ENCODE assay signal across 22 mouse cellular contexts in the genomic region with DNA sequence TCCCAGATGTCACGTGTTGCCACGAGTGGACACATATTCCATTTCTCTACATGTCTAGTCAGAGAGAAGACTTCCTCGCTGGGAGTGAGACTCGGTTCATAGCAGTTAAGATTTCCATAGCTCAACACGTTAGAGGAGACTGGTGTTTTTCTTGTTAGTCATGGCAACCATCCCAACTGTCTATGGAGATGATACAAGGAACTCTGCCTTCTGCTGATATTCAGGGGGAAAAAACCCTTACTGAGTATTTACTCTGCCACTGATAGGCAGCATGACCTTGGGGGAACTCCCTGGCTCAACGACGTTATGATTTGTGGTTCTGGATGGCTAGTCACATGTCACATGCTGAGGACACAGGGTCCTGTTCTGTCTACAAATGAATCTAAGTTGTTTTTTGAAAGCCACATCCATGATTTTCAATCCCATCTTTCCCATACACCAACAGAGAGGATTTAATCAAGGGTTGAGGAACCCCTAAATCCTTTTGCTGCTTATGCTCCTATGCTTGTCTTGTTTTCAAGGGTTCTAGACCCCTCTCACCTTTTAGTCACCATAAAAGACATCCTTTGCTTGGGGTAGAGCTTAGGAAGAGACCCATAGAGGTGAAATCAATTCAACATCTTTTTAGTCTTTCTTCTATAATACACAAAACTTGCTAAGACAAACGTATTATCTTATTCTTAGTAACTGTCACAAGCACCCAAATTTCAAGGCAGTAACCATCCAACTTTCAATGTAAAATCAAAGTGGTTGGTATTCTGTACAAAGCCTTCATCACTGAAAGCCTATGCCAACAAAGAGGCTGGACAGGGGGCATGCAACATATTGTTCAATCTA. TPM values are rescaled to one million over a fixed set of nuclear protein-coding genes. Genes with fewer than 3 reads are reported as not detected.
DNase-seq lines count a peak whose midpoint lies in the region; ATAC-seq and TF ChIP-seq lines count a peak whose summit lies in the region.
"Had no signal": no experiment of that assay in that cellular context is flagged by ENCODE, and none has a peak within 500 bp of the region (broad histone marks: within the 10 kb centered on the region; RNA-seq: fewer than 3 reads in every experiment).

No protein-coding gene starts in this region.

- DNase-seq in CD4-positive, CD25-positive, alpha-beta regulatory T cell, adult 2 months (ENCODE audit: low read depth, low spot score) = peak; percentile 7
- peak; percentile 70 for DNase-seq in A20 (ENCODE audit: low read depth, low spot score)
- DNase-seq in CH12.LX (ENCODE audit: extremely low read depth) = peak; percentile 93
- no peak for DNase-seq in frontal cortex, adult 2 months (ENCODE audit: extremely low spot score in 1 of 2, low spot score in 1 of 2)
- DNase-seq in adrenal gland, postnatal 25 days = no peak
- DNase-seq in left cerebral cortex, adult 11 months (ENCODE audit: low spot score) = no peak
- DNase-seq: adrenal gland, adult 2 months; adrenal gland, postnatal 10 days; cerebellum, adult 11-12 months; cerebellum, adult 2 months; cerebellum, adult 9-10 months; cerebellum, postnatal 10 days; cerebellum, postnatal 25 days; forebrain, postnatal 0 days had no signal

- H3K4me1 ChIP-seq in CH12.LX (ENCODE audit: control insufficient read depth in 1 of 2, insufficient read depth in 2 of 2) = peaks cover 15 to 48% of the 10 kb centered on the region in 2 experiments
- H3K4me1 ChIP-seq: embryonic facial prominence, embryonic 10.5 days; embryonic facial prominence, embryonic 12.5 days; forebrain, embryonic 13.5 days; forebrain, embryonic 15.5 days had no signal

- peak; percentile 88 for TF ChIP-seq EP300 in CH12.LX (IDR thresholded peaks at IDR 0.05; ENCODE audit: low read length)

- peaks cover 15% of the 10 kb centered on the region for H3K9me3 ChIP-seq in CH12.LX (replicated peaks; ENCODE audit: low read length)
- H3K9me3 ChIP-seq: embryonic facial prominence, embryonic 10.5 days; embryonic facial prominence, embryonic 12.5 days; forebrain, embryonic 13.5 days; forebrain, embryonic 15.5 days had no signal

- ATAC-seq in CD4-positive, CD25-positive, alpha-beta regulatory T cell, adult 4 months = no peak
- ATAC-seq in neutrophil, adult 5-6 weeks (ENCODE audit: extremely low read depth, insufficient number of reproducible peaks, low FRiP score, poor library complexity, severe bottlenecking) = 0 out of 2 replicates have a peak, but pooled peaks have one; percentile 13
- ATAC-seq: forebrain, embryonic 13.5 days; forebrain, embryonic 15.5 days; forebrain, postnatal 0 days had no signal

- H3K27me3 ChIP-seq in CH12.LX (replicated peaks) = no peaks in the 10 kb centered on the region
- H3K27me3 ChIP-seq: embryonic facial prominence, embryonic 12.5 days; forebrain, embryonic 13.5 days; forebrain, embryonic 15.5 days had no signal

- H3K9ac ChIP-seq in CH12.LX (ENCODE audit: insufficient read depth, low read depth) = peak overlapping the region; percentile 35
- H3K9ac ChIP-seq: embryonic facial prominence, embryonic 12.5 days; forebrain, embryonic 13.5 days; forebrain, embryonic 15.5 days; forebrain, postnatal 0 days had no signal

- H3K36me3 ChIP-seq in CH12.LX (replicated peaks in 1 of 2; ENCODE audit: control insufficient read depth in 1 of 2, insufficient read depth in 1 of 2, low read length in 1 of 2) = peaks cover 3 to 15% of the 10 kb centered on the region in 2 experiments
- H3K36me3 ChIP-seq: embryonic facial prominence, embryonic 10.5 days; embryonic facial prominence, embryonic 12.5 days; forebrain, embryonic 15.5 days had no signal

- H3K4me3 ChIP-seq in CH12.LX (replicated peaks in 1 of 3; ENCODE audit: low read depth in 2 of 3, low read length in 2 of 3, poor library complexity in 1 of 3) = peak overlapping the region in 1 of 3 experiments; percentile 29
- H3K4me3 ChIP-seq: embryonic facial prominence, embryonic 10.5 days; embryonic facial prominence, embryonic 12.5 days; forebrain, embryonic 13.5 days; forebrain, embryonic 15.5 days had no signal

- H3K79me2 ChIP-seq in CH12.LX (replicated peaks; ENCODE audit: control insufficient read depth, extremely low read depth, insufficient read depth, poor library complexity, severe bottlenecking) = no peaks in the 10 kb centered on the region; the same call in 1 of the 2 replicates

- H3K4me2 ChIP-seq in CH12.LX (ENCODE audit: insufficient read depth, low read depth, poor library complexity, severe bottlenecking) = peak overlapping the region; percentile 46
- H3K4me2 ChIP-seq: embryonic facial prominence, embryonic 12.5 days; forebrain, embryonic 13.5 days; forebrain, embryonic 15.5 days had no signal

- peak; percentile 22 for TF ChIP-seq RAD21 in CH12.LX (IDR thresholded peaks at IDR 0.05; ENCODE audit: low read depth, low read length)

- in situ Hi-C loops in CH12.LX (cut with MboI; ENCODE audit: low pct_ligation_motif_present, low pct_unique_long_range_greater_than_20kb, low sequenced_read_pairs) = no loop called here

- H3K27ac ChIP-seq in CH12.LX (ENCODE audit: insufficient read depth, low read depth) = peak overlapping the region; percentile 97
- H3K27ac ChIP-seq: embryonic facial prominence, embryonic 10.5 days; embryonic facial prominence, embryonic 12.5 days; forebrain, embryonic 13.5 days; forebrain, embryonic 15.5 days had no signal

- peak; percentile 43 for TF ChIP-seq POLR2A in CH12.LX (IDR thresholded peaks at IDR 0.05; ENCODE audit: low read depth, low read length)

- 0 out of 4 replicates have a peak, but pooled peaks of 1 of the 2 experiments have one; percentile 1 for TF ChIP-seq CTCF in CH12.LX (conservative IDR thresholded peaks at IDR 0.05 in 1 of 2, IDR thresholded peaks at IDR 0.05 in 1 of 2; ENCODE audit: low read depth in 2 of 2, low read length in 2 of 2)

- dilution Hi-C loops in CH12.LX (cut with MboI; ENCODE audit: extremely low pct_ligation_motif_present, extremely low pct_unique_long_range_greater_than_20kb, low sequenced_read_pairs) = no loop called here

TF ChIP-seq in CH12.LX, 34 proteins besides CTCF, POLR2A, EP300 and RAD21 (continues in another document):
- TF ChIP-seq ELF1 (IDR thresholded peaks at IDR 0.05; ENCODE audit: low read depth, low read length) (no peak), USF2 (conservative IDR thresholded peaks at IDR 0.05; ENCODE audit: low read depth, low read length) (0 out of 2 replicates have a peak, but pooled peaks have one; percentile 39), ZKSCAN1 (IDR thresholded peaks at IDR 0.05; ENCODE audit: borderline replicate concordance, low read depth, low read length) (no peak), JUND (conservative IDR thresholded peaks at IDR 0.05; ENCODE audit: low read depth, low read length) (no peak; the same call in 1 of the 2 replicates), ZC3H11A (IDR thresholded peaks at IDR 0.05; ENCODE audit: low read depth, low read length) (no peak), MAFK (IDR thresholded peaks at IDR 0.05; ENCODE audit: insufficient replicate concordance, low read length) (peak; percentile 4; the same call in 1 of the 2 replicates), E2F4 (IDR thresholded peaks at IDR 0.05; ENCODE audit: insufficient replicate concordance, low read depth, low read length) (no peak), UBTF (IDR thresholded peaks at IDR 0.05; ENCODE audit: low read depth, low read length) (no peak), MEF2A (IDR thresholded peaks at IDR 0.05; ENCODE audit: borderline replicate concordance, low read depth, low read length) (peak; percentile 72), SIN3A (IDR thresholded peaks at IDR 0.05; ENCODE audit: low read length) (peak; percentile 46; the same call in 1 of the 2 replicates), TCF12 (IDR thresholded peaks at IDR 0.05; ENCODE audit: low read depth, low read length) (peak; percentile 87), RCOR1 (conservative IDR thresholded peaks at IDR 0.05; ENCODE audit: low read depth, low read length) (0 out of 2 replicates have a peak, but pooled peaks have one; percentile 15), PAX5 (IDR thresholded peaks at IDR 0.05; ENCODE audit: low read length) (no peak), MYC (IDR thresholded peaks at IDR 0.05; ENCODE audit: low read depth, low read length) (peak; percentile 88), NRF1 (IDR thresholded peaks at IDR 0.05; ENCODE audit: low read depth, low read length) (no peak), POLR2AphosphoS2 (IDR thresholded peaks at IDR 0.05; ENCODE audit: low read depth, low read length) (no peak), MXI1 (IDR thresholded peaks at IDR 0.05; ENCODE audit: low read depth, low read length) (0 out of 2 replicates have a peak, but pooled peaks have one; percentile 36), ZNF384 (IDR thresholded peaks at IDR 0.05; ENCODE audit: low read depth, low read length) (no peak; the same call in none of the 2 replicates), CHD1 (IDR thresholded peaks at IDR 0.05; ENCODE audit: low read depth, low read length) (peak; percentile 69; the same call in 1 of the 2 replicates), ZMIZ1 (IDR thresholded peaks at IDR 0.05; ENCODE audit: low read depth, low read length) (peak; percentile 51; the same call in 1 of the 2 replicates), IRF4 (IDR thresholded peaks at IDR 0.05; ENCODE audit: low read depth, low read length) (peak; percentile 84), HCFC1 (IDR thresholded peaks at IDR 0.05; ENCODE audit: low read depth, low read length) (no peak), TBP (conservative IDR thresholded peaks at IDR 0.05; ENCODE audit: low read depth, low read length) (no peak; the same call in 1 of the 2 replicates), KAT2A (IDR thresholded peaks at IDR 0.05; ENCODE audit: insufficient replicate concordance, low read length) (0 out of 2 replicates have a peak, but pooled peaks have one; percentile 34), NELFE (IDR thresholded peaks at IDR 0.05; ENCODE audit: low read depth, low read length) (no peak), MAZ (IDR thresholded peaks at IDR 0.05; ENCODE audit: low read depth, low read length) (0 out of 2 replicates have a peak, but pooled peaks have one; percentile 50), GABPA (IDR thresholded peaks at IDR 0.05; ENCODE audit: insufficient replicate concordance, low read depth, low read length) (no peak), USF1 (IDR thresholded peaks at IDR 0.05; ENCODE audit: low read depth, low read length) (peak; percentile 45; the same call in 1 of the 2 replicates), SMC3 (IDR thresholded peaks at IDR 0.05; ENCODE audit: low read depth, low read length) (peak; percentile 19; the same call in 1 of the 2 replicates)

RNA-seq across cellular contexts. Expression of a gene that starts 50.2 kb away (rescaled TPM):
- 1 to 10 TPM in 1 of 2 experiments, not detected in 1; 1.5 TPM for polyA plus RNA-seq in CD4-positive, CD25-positive, alpha-beta regulatory T cell, adult 4 months (2017; shearing (Covaris generic))
- 37.1 and 39.2 TPM in 2 replicates for total RNA-seq in CH12.LX (2012; rRNA removed)
- total RNA-seq in CH12.LX (2014; rRNA removed) = 2.4 and 4.2 TPM in 2 replicates
- polyA plus RNA-seq in CH12.LX (2012; ENCODE audit: insufficient read length, low read depth) = 6.1 and 7.2 TPM in 2 replicates
- total RNA-seq in neutrophil, adult 5-6 weeks (2017) = 1.2 TPM in 1 of 2 replicates, not detected in the other
- 0.32 and 0.40 TPM in 2 replicates for polyA plus RNA-seq in frontal cortex, adult 2 months (2012; rRNA removed)
- 20.6 and 32.9 TPM in 2 replicates for total RNA-seq in adrenal gland, postnatal 25 days (2021)
- total RNA-seq: forebrain, postnatal 0 days; MEL had no signal
- polyA plus RNA-seq: embryonic facial prominence, embryonic 10.5 days; forebrain, embryonic 11.5 days; forebrain, embryonic 13.5 days; forebrain, embryonic 15.5 days; forebrain, postnatal 0 days had no signal

Comparison
In these comparisons a context has a peak if more than half of its experiments do, and no peak if none do; other contexts are left out.
1. DNase-seq: peak in CD4-positive, CD25-positive, alpha-beta regulatory T cell, adult 2 months (single experiment), A20 (single experiment) and CH12.LX (single experiment); none in frontal cortex, adult 2 months (0 of 2), adrenal gland, postnatal 25 days (single experiment) and left cerebral cortex, adult 11 months (single experiment).